8 mouse cellular contexts compared by ENCODE assay signal in genomic region chr2:26933304-26934055, GRCm38 (mm10). TPM values are rescaled to one million over a fixed set of nuclear protein-coding genes. Genes with fewer than 3 reads are reported as not detected.
DNase-seq lines count a peak whose midpoint lies in the region; ATAC-seq and TF ChIP-seq lines count a peak whose summit lies in the region.

Gene Surf4 (minus strand): TSS chr2:26933928.
Gene Stkld1 (plus strand): TSS chr2:26934047.

- peak within 1 kb of the TSS; percentile 98 for H3K4me3 ChIP-seq in hindbrain, embryonic 10.5 days
- peak within 1 kb of the TSS; percentile 95 for H3K4me3 ChIP-seq in lung, embryonic 16.5 days (ENCODE audit: low read length)
- H3K4me3 ChIP-seq in thymus, adult 2 months (ENCODE audit: control insufficient read depth, insufficient read depth, low read length): peak within 1 kb of the TSS; percentile 77

- 2% methylated on average over 70 of the region's 70 CpGs for WGBS in hindbrain, embryonic 10.5 days
- WGBS in lung, embryonic 16.5 days: under 1% methylated on average over 65 of the region's 70 CpGs
- 2% methylated on average over 64 of the region's 70 CpGs for WGBS in thymus, adult 2 months

- peak; percentile 84 for ATAC-seq in frontal cortex, adult (ENCODE audit: low TSS enrichment)
- peak; percentile 97 for ATAC-seq in lung, embryonic 16.5 days (ENCODE audit: low read depth)

- H3K27me3 ChIP-seq in hindbrain, embryonic 10.5 days (ENCODE audit: insufficient read depth, poor library complexity, severe bottlenecking): no peaks in the 10 kb centered on the region
- no peaks in the 10 kb centered on the region for H3K27me3 ChIP-seq in lung, embryonic 16.5 days (ENCODE audit: control insufficient read depth, insufficient read depth, low read depth, low read length)
- no peaks in the 10 kb centered on the region for H3K27me3 ChIP-seq in thymus, adult 2 months (ENCODE audit: control insufficient read depth, insufficient read depth, low read length)

- peak within 1 kb of the TSS; percentile 99 for H3K27ac ChIP-seq in hindbrain, embryonic 10.5 days
- H3K27ac ChIP-seq in lung, embryonic 16.5 days (ENCODE audit: low read length): peak within 1 kb of the TSS; percentile 90
- H3K27ac ChIP-seq in thymus, adult 2 months (ENCODE audit: control insufficient read depth, insufficient read depth, low read length): peak within 1 kb of the TSS; percentile 56

- DNase-seq in Muller cell, postnatal 12 days (ENCODE audit: inconsistent ontology term): peak; percentile 97
- peak; percentile 89 for DNase-seq in cerebellum, adult 9-10 months
- DNase-seq in hindbrain, embryonic 10.5 days (ENCODE audit: low spot score): peak; percentile 96
- peak; percentile 94 for DNase-seq in layer of hippocampus, adult 9-11 months
- DNase-seq in ovary, adult 18-20 months (ENCODE audit: low spot score): peak; percentile 94
- DNase-seq in thymus, adult 2 months: peak; percentile 93

- peaks cover 34% of the 10 kb centered on the region for H3K4me1 ChIP-seq in hindbrain, embryonic 10.5 days (replicated peaks)
- peaks cover 13% of the 10 kb centered on the region for H3K4me1 ChIP-seq in lung, embryonic 16.5 days (replicated peaks; ENCODE audit: control insufficient read depth, insufficient read depth, low read length)
- H3K4me1 ChIP-seq in thymus, adult 2 months (replicated peaks; ENCODE audit: control insufficient read depth, insufficient read depth, low read length): peaks cover 38% of the 10 kb centered on the region

- H3K9me3 ChIP-seq in hindbrain, embryonic 10.5 days: no peaks in the 10 kb centered on the region
- H3K9me3 ChIP-seq in lung, embryonic 16.5 days (ENCODE audit: control insufficient read depth, low read length): no peaks in the 10 kb centered on the region

- H3K4me2 ChIP-seq in lung, embryonic 16.5 days (ENCODE audit: low read depth, low read length): peak within 1 kb of the TSS; percentile 87

- TF ChIP-seq POLR2A in thymus, adult 2 months (IDR thresholded peaks at IDR 0.05; ENCODE audit: control insufficient read depth, extremely low read depth, insufficient read depth, low read length, poor library complexity): peak; percentile 76

- H3K9ac ChIP-seq in lung, embryonic 16.5 days (ENCODE audit: low read length): peak within 1 kb of the TSS; percentile 99

- peaks cover 29% of the 10 kb centered on the region for H3K36me3 ChIP-seq in hindbrain, embryonic 10.5 days
- H3K36me3 ChIP-seq in lung, embryonic 16.5 days (ENCODE audit: control insufficient read depth, insufficient read depth, low read length): no peaks in the 10 kb centered on the region; the same call in 1 of the 2 replicates
- no peaks in the 10 kb centered on the region for H3K36me3 ChIP-seq in thymus, adult 2 months (ENCODE audit: control insufficient read depth, insufficient read depth, low read length)

- peak; percentile 22; the same call in 1 of the 2 replicates for TF ChIP-seq CTCF in thymus, adult 2 months (IDR thresholded peaks at IDR 0.05; ENCODE audit: borderline replicate concordance, control insufficient read depth, extremely low read depth, insufficient read depth, low read length, poor library complexity)

RNA-seq across cellular contexts. Expression of gene Surf4, which starts in this region (rescaled TPM):
- polyA plus RNA-seq in hindbrain, embryonic 10.5 days (2016; fragmentation: Nextera tagmentation; extraction: Ambion mirVana): 155 and 158 TPM in 2 replicates
- polyA plus RNA-seq in lung, embryonic 16.5 days (2015; fragmentation: Nextera tagmentation; extraction: Ambion mirVana): 209 and 215 TPM in 2 replicates
- polyA plus RNA-seq in thymus, adult 2 months (2012; rRNA removed): 410 and 472 TPM in 2 replicates

RNA-seq across cellular contexts. Expression of gene Stkld1, which starts in this region (rescaled TPM):
- 0.09 and 0.30 TPM in 2 replicates for polyA plus RNA-seq in hindbrain, embryonic 10.5 days (2016; fragmentation: Nextera tagmentation; extraction: Ambion mirVana)
- polyA plus RNA-seq in lung, embryonic 16.5 days (2015; fragmentation: Nextera tagmentation; extraction: Ambion mirVana): 0.06 and 0.19 TPM in 2 replicates
- polyA plus RNA-seq in thymus, adult 2 months (2012; rRNA removed): 0.75 and 0.96 TPM in 2 replicates

Comparison
In these comparisons a context has a peak if more than half of its experiments do, and no peak if none do; other contexts are left out.
1. Peak in every context shown above with its lines: DNase-seq, ATAC-seq, H3K4me3 ChIP-seq and H3K27ac ChIP-seq.